In the genomic region with DNA sequence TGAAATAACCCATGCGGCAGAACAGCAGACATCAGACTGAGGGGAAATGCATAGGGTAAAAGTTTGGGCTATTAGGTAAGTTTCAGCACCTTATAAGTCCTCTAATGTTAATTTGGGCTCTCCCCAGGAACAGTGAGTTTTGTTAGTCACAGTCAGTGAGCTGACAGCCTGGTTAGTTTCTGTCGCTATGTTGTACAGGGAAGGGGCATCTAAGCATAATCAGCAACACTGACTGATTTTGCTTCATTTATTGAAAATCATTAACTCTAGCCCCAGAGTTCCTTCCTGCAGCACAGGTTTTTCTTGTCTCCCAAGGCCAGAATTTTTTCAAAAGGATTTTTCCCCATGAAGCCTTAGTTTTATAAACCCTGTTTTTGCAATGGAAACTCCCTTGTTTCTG, we compare ENCODE assay signal across 25 mouse cellular contexts. TPM values are rescaled to one million over a fixed set of nuclear protein-coding genes. Genes with fewer than 3 reads are reported as not detected.
"Had no signal": no experiment of that assay in that cellular context is flagged by ENCODE, and none has a peak within 500 bp of the region (broad histone marks: within the 10 kb centered on the region; RNA-seq: fewer than 3 reads in every experiment).

No protein-coding gene starts in this region.

- H3K9me3 ChIP-seq: limb, embryonic 12.5 days; limb, embryonic 15.5 days; midbrain, embryonic 12.5 days; midbrain, embryonic 15.5 days; neural tube, embryonic 12.5 days; neural tube, embryonic 15.5 days had no signal

- H3K36me3 ChIP-seq: limb, embryonic 12.5 days; limb, embryonic 15.5 days; midbrain, embryonic 12.5 days; midbrain, embryonic 15.5 days; neural tube, embryonic 12.5 days; neural tube, embryonic 15.5 days had no signal

- H3K27me3 ChIP-seq: limb, embryonic 12.5 days; limb, embryonic 15.5 days; midbrain, embryonic 12.5 days; midbrain, embryonic 15.5 days; neural tube, embryonic 12.5 days; neural tube, embryonic 15.5 days had no signal

- H3K4me2 ChIP-seq: limb, embryonic 12.5 days; limb, embryonic 15.5 days; liver, embryonic 11.5 days; lung, embryonic 14.5 days; midbrain, embryonic 12.5 days; midbrain, embryonic 15.5 days; neural tube, embryonic 12.5 days; neural tube, embryonic 15.5 days had no signal

- ATAC-seq: inflammation-experienced regulatory T-cells, adult 6 months; lung, postnatal 0 days; midbrain, embryonic 15.5 days had no signal

- H3K4me3 ChIP-seq: limb, embryonic 12.5 days; limb, embryonic 15.5 days; midbrain, embryonic 12.5 days; midbrain, embryonic 15.5 days; neural tube, embryonic 12.5 days; neural tube, embryonic 15.5 days had no signal

- H3K9ac ChIP-seq: limb, embryonic 12.5 days; limb, embryonic 15.5 days; liver, embryonic 14.5 days; liver, postnatal 0 days; lung, embryonic 14.5 days; midbrain, embryonic 12.5 days; midbrain, embryonic 15.5 days; neural tube, embryonic 12.5 days; neural tube, embryonic 15.5 days had no signal

- H3K4me1 ChIP-seq: limb, embryonic 12.5 days; limb, embryonic 15.5 days; midbrain, embryonic 12.5 days; midbrain, embryonic 15.5 days; neural tube, embryonic 12.5 days; neural tube, embryonic 15.5 days had no signal

- DNase-seq: kidney, postnatal 36 days; left cerebral cortex, postnatal 4 days; liver, postnatal 0 days; lung, embryonic 14.5 days; right cerebral cortex, adult 18-20 months; right cerebral cortex, postnatal 14 days; right cerebral cortex, postnatal 4 days; thymus, adult 2 months; thymus, postnatal 14 days; thymus, postnatal 4 days had no signal

- H3K27ac ChIP-seq: limb, embryonic 12.5 days; limb, embryonic 15.5 days; liver, embryonic 14.5 days; macrophage; midbrain, embryonic 12.5 days; midbrain, embryonic 15.5 days; neural tube, embryonic 12.5 days; neural tube, embryonic 15.5 days; stomach, postnatal 0 days had no signal

RNA-seq across cellular contexts. Expression of a gene that starts 8.1 kb away (rescaled TPM):
- total RNA-seq: layer of hippocampus, adult 18-20 months had no signal
- polyA plus RNA-seq: limb, embryonic 12.5 days; limb, embryonic 15.5 days; liver, embryonic 11.5 days; lung, embryonic 14.5 days; midbrain, embryonic 12.5 days; midbrain, embryonic 15.5 days; neural tube, embryonic 12.5 days; neural tube, embryonic 15.5 days; stomach, embryonic 14.5 days had no signal

RNA-seq across cellular contexts. Expression of a gene that starts 38.9 kb away (rescaled TPM):
- total RNA-seq: megakaryocyte, adult 5-6 weeks had no signal
- polyA plus RNA-seq: liver, postnatal 0 days; macrophage had no signal
